Mouse (Mus musculus) limb, embryonic 15.5 days (tissue): ENCODE results near the gene Siah3. TPM values are rescaled to one million over a fixed set of nuclear protein-coding genes. Genes with fewer than 3 reads are reported as not detected.
"Not testable (repeated sequence)": the region's sequence is repeated elsewhere in the genome, so short reads cannot be mapped to it uniquely, and the experiment has no call there.

Experiments
- ATAC-seq: fragments of 200-750 bp; cut with Nextera tagmentation; 2 replicates; pipeline ENCODE4 v1.8.0; 2017; ENCODE audit warnings: low read depth, moderate TSS enrichment; ENCODE audit not compliant: insufficient number of reproducible peaks, low FRiP score, low TSS enrichment
- H3K27ac ChIP-seq: fragments of 300-500 bp; sonication (generic); 2 replicates; pipeline ENCODE4 v1.5.1; 2015; ENCODE audit warnings: moderate library complexity, mild to moderate bottlenecking, inconsistent platforms
- H3K27me3 ChIP-seq: fragments of 300-500 bp; sonication (generic); 2 replicates; pipeline ENCODE4 v1.6.1; 2015; ENCODE audit warnings: inconsistent platforms
- H3K36me3 ChIP-seq: fragments of 300-500 bp; sonication (generic); 2 replicates; pipeline ENCODE4 v1.6.1; 2015; ENCODE audit warnings: inconsistent platforms
- H3K4me1 ChIP-seq: fragments of 300-500 bp; sonication (generic); 2 replicates; pipeline ENCODE4 v1.6.1; 2015; ENCODE audit warnings: inconsistent platforms
- H3K4me2 ChIP-seq: fragments of 300-500 bp; sonication (generic); 2 replicates; pipeline ENCODE4 v1.6.1; 2015; ENCODE audit warnings: mild to moderate bottlenecking, inconsistent platforms
- H3K4me3 ChIP-seq: fragments of 300-500 bp; sonication (generic); 2 replicates; pipeline ENCODE4 v1.5.1; 2015; ENCODE audit warnings: mild to moderate bottlenecking, inconsistent platforms
- H3K9ac ChIP-seq: fragments of 300-500 bp; sonication (generic); 2 replicates; pipeline ENCODE4 v1.6.1; 2015; ENCODE audit warnings: inconsistent platforms
- H3K9me3 ChIP-seq: fragments of 300-500 bp; sonication (generic); 2 replicates; pipeline ENCODE4 v1.6.1; 2016; ENCODE audit warnings: inconsistent platforms
- WGBS: fragments of 180-500 bp; shearing (Covaris S2); methylation state at CpG from one replicate; pipeline ENCODE4 v1.1.7; 2015; 5-methylcytosine and 5-hydroxymethylcytosine counted together
- polyA plus RNA-seq: library from polyadenylated mRNA; unstranded; fragments of >200 nt; fragmentation: Nextera tagmentation; extraction: Ambion mirVana; gene quantifications from 2 replicates; pipeline ENCODE4 v1.2.1, GENCODE M21; 2015

The Siah3 gene
- polyA plus RNA-seq, 1 experiment from 2014 or later = 0.27 TPM

- H3K27ac ChIP-seq, ATAC-seq, H3K27me3 ChIP-seq, H3K4me2 ChIP-seq, H3K36me3 ChIP-seq, H3K4me1 ChIP-seq, H3K4me3 ChIP-seq, H3K9me3 ChIP-seq, H3K9ac ChIP-seq: not testable (repeated sequence)
Measured at GRCm38 (mm10) chr14:75446314-75446713, 9.5 kb upstream of the Siah3 start.

DNA sequence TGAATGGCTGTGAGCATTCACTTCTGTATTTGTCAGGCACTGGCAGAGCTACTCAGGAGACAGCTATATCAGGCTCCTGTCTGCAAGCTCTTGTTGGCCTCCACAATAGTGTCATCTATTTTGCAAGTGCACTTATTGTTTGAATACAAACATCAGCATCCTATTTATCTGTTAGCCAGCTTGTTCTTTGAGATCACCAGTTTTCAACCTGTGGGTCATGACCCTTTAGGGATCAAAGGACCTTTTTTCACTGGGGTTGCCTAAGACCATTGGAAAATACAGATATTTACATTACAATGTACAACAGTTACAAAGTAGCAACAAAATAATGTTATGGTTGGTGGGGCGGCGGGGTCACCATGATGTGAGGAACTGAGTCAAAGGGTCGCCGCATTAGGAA lies 1.9 kb upstream of the Siah3 start:
- Histone ChIP-seq H3K4me2 (no peak overlapping the region), H3K9ac (no peak overlapping the region), H3K4me3 (no peak overlapping the region), H3K27me3 (peaks cover 13% of the 10 kb centered on the region), H3K4me1 (peaks cover 16% of the 10 kb centered on the region), H3K9me3 (no peaks in the 10 kb centered on the region), H3K27ac (no peak overlapping the region), H3K36me3 (no peaks in the 10 kb centered on the region)
- over 99% methylated on average over 4 of the region's 4 CpGs for WGBS
- ATAC-seq = no peak

DNA sequence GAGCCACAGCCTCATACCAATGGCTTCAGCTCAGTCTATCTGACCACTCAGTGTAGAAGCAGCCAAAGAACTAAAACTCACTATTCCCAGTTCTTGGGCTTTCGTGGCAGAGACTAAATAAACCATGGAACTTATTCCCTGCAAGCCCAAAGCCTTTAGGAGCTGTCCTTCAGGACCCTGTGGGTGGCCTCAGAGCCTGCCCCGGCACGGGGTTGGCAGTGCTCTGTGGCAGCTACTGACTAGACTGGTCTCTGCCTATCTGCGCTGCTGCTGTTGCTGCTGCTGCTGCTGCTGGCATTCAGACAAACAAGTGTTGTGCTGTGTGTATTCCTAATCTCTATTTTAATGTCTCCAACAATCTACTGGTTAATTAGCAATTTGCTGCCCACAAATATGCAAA lies 1.1 kb upstream of the Siah3 start:
- no peak overlapping the region for H3K9ac ChIP-seq
- WGBS = 12% methylated on average over 4 of the region's 4 CpGs
- H3K4me1 ChIP-seq = peaks cover 16% of the 10 kb centered on the region
- ATAC-seq = no peak
- H3K9me3 ChIP-seq = no peaks in the 10 kb centered on the region
- H3K4me2 ChIP-seq = no peak overlapping the region
- H3K4me3 ChIP-seq = no peak overlapping the region
- no peak overlapping the region for H3K27ac ChIP-seq
- peaks cover 13% of the 10 kb centered on the region for H3K27me3 ChIP-seq
- no peaks in the 10 kb centered on the region for H3K36me3 ChIP-seq

GRCm38 (mm10) chr14:75455361-75455742 lies 430 bp upstream of the Siah3 start:
- Histone ChIP-seq H3K36me3 (no peaks in the 10 kb centered on the region), H3K27me3 (peaks cover 13% of the 10 kb centered on the region), H3K4me3 (no peak overlapping the region), H3K4me1 (peaks cover 17% of the 10 kb centered on the region), H3K9me3 (no peaks in the 10 kb centered on the region), H3K9ac (no peak overlapping the region), H3K27ac (no peak overlapping the region), H3K4me2 (no peak overlapping the region)
- 49% methylated on average over 3 of the region's 3 CpGs for WGBS
- ATAC-seq = no peak

DNA sequence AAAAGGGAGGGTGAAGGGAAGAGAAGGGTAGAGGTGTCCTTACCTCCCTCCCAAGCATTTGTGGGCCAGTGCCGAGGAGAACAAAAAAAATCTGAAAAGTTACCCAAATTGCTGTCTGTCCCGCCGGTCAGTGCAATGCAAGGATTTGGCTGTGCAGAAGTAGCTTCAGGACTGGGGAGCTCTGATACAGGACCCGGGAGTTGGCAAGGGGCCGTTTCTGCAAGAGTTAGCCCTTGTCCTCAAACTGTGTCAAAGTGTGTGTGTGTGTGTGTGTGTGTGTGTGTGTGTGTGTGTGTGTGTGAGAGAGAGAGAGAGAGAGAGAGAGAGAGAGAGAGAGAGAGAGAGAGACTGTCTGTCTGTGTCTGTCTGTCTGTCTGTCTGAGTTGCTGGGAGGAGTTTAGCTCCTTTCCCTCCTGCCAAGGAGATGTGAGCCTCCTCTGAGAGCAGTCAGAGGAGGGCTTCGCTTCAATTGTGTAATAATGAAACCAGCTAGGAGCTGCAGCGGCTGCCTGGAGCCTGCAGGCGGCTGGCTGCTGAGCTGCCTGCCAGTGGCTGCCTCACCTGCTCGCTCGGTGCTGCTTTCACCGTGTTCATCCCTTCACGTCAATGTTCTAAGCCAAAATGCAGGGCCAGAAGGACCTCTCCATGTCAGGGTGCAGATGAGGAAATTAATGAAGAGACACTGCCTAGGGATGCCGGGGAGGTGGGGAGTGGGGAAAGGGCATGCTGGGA lies 873 bp downstream of the Siah3 start:
- Histone ChIP-seq H3K4me2 (peak overlapping the region; percentile 56), H3K4me3 (peak overlapping the region; percentile 32), H3K9me3 (no peaks in the 10 kb centered on the region), H3K4me1 (peaks cover 19% of the 10 kb centered on the region), H3K36me3 (no peaks in the 10 kb centered on the region), H3K27ac (peak overlapping the region; percentile 54), H3K27me3 (peaks cover 13% of the 10 kb centered on the region), H3K9ac (0 out of 2 replicates have a peak overlapping the region, but pooled peaks have one; percentile 20)
- 5% methylated on average over 13 of the region's 13 CpGs for WGBS
- no peak for ATAC-seq

GRCm38 (mm10) chr14:75457221-75457600 lies 1.4 kb downstream of the Siah3 start:
- no peak for ATAC-seq
- H3K27ac ChIP-seq = peak overlapping the region; percentile 54; the same call in 1 of the 2 replicates
- 0 out of 2 replicates have a peak overlapping the region, but pooled peaks have one; percentile 20 for H3K9ac ChIP-seq

GRCm38 (mm10) chr14:75459431-75459830 lies 3.6 kb downstream of the Siah3 start:
- Histone ChIP-seq H3K27ac (no peak overlapping the region), H3K4me2 (no peak overlapping the region), H3K4me3 (no peak overlapping the region), H3K9me3 (no peaks in the 10 kb centered on the region), H3K9ac (no peak overlapping the region), H3K4me1 (peaks cover 19% of the 10 kb centered on the region), H3K36me3 (no peaks in the 10 kb centered on the region), H3K27me3 (peaks cover 10% of the 10 kb centered on the region)
- no peak for ATAC-seq
- WGBS = 66% methylated on average over 10 of the region's 10 CpGs

More at GRCm38 (mm10) chr14:75457221-75457600, 1.4 kb downstream of the Siah3 start:
- Histone ChIP-seq H3K9me3 (no peaks in the 10 kb centered on the region), H3K36me3 (no peaks in the 10 kb centered on the region), H3K4me2 (peak overlapping the region; percentile 56), H3K4me1 (peaks cover 19% of the 10 kb centered on the region), H3K27me3 (peaks cover 13% of the 10 kb centered on the region), H3K4me3 (peak overlapping the region; percentile 32)
- 25% methylated on average over 8 of the region's 8 CpGs for WGBS

GRCm38 (mm10) chr14:75459991-75460390 lies 4.2 kb downstream of the Siah3 start:
- 41% methylated on average over 3 of the region's 3 CpGs for WGBS
- ATAC-seq = no peak
- H3K9ac ChIP-seq = no peak overlapping the region
- no peak overlapping the region for H3K4me2 ChIP-seq
- H3K27ac ChIP-seq = no peak overlapping the region
- no peak overlapping the region for H3K4me3 ChIP-seq
- no peaks in the 10 kb centered on the region for H3K36me3 ChIP-seq
- peaks cover 7% of the 10 kb centered on the region for H3K27me3 ChIP-seq
- H3K4me1 ChIP-seq = peaks cover 19% of the 10 kb centered on the region
- H3K9me3 ChIP-seq = no peaks in the 10 kb centered on the region

- Histone ChIP-seq H3K9me3 (no peaks in the 10 kb centered on the region), H3K36me3 (no peaks in the 10 kb centered on the region), H3K27me3 (peaks cover 7% of the 10 kb centered on the region), H3K9ac (no peak overlapping the region), H3K27ac (no peak overlapping the region), H3K4me1 (peaks cover 19% of the 10 kb centered on the region), H3K4me2 (no peak overlapping the region), H3K4me3 (no peak overlapping the region)
- ATAC-seq = no peak
- WGBS = 44% methylated on average over 3 of the region's 3 CpGs
Measured at GRCm38 (mm10) chr14:75460436-75460835, 4.7 kb downstream of the Siah3 start.

DNA sequence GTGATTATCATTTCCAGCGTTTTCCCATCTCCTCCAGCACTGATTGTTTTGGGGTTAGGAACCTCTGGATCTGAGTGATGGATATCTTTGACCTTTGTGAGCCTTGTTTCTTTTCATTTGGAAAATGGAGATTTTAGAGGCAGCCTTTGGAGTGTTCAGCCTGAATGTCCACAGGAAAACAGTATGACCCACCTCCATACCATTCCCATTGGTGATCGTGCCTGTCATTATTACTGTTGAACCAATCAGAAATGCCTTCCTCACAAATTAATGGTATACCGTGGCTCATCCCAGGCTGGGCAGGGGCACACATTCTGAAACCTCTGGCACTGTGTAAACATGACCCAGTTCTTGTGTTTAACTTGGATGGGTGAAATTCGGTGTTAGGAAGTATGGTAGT lies 6.0 kb downstream of the Siah3 start:
- ATAC-seq = no peak
- no peak overlapping the region for H3K27ac ChIP-seq
- WGBS = 86% methylated on average over 4 of the region's 4 CpGs

GRCm38 (mm10) chr14:75463171-75463570 lies 7.4 kb downstream of the Siah3 start:
- H3K27me3 ChIP-seq = no peaks in the 10 kb centered on the region
- H3K27ac ChIP-seq = no peak overlapping the region
- 61% methylated on average over 4 of the region's 4 CpGs for WGBS
- ATAC-seq = no peak
- H3K4me1 ChIP-seq = peaks cover 2% of the 10 kb centered on the region; the same call in 1 of the 2 replicates
- no peak overlapping the region for H3K4me2 ChIP-seq
- H3K36me3 ChIP-seq = no peaks in the 10 kb centered on the region
- no peak overlapping the region for H3K9ac ChIP-seq
- H3K9me3 ChIP-seq = no peaks in the 10 kb centered on the region
- H3K4me3 ChIP-seq = no peak overlapping the region

More for the DNA sequence above, 6.0 kb downstream of the Siah3 start:
- H3K4me1 ChIP-seq = peaks cover 10% of the 10 kb centered on the region
- no peak overlapping the region for H3K4me2 ChIP-seq
- H3K36me3 ChIP-seq = no peaks in the 10 kb centered on the region
- no peaks in the 10 kb centered on the region for H3K9me3 ChIP-seq
- no peak overlapping the region for H3K9ac ChIP-seq
- no peaks in the 10 kb centered on the region for H3K27me3 ChIP-seq
- H3K4me3 ChIP-seq = no peak overlapping the region

DNA sequence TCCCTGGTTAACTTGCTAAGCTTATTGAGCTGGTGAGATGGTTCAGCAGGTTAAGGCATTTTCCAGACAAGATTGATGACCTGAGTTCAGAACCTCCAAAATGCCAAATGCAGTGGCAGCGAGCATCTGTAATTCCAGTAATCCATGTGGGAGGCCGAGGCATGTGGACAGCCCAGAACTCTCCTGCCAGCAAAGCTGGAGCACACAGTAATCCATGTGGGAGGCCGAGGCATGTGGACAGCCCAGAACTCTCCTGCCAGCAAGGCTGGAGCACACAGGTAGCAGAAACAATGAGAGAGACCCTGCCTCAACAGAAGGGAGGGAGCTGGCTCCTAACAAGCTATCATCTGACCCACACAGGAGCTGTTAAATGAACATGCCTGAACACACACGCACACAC lies 13.2 kb downstream of the Siah3 start:
- no peaks in the 10 kb centered on the region for H3K9me3 ChIP-seq
- ATAC-seq = no peak
- no peak overlapping the region for H3K4me2 ChIP-seq
- H3K4me3 ChIP-seq = no peak overlapping the region
- no peaks in the 10 kb centered on the region for H3K27me3 ChIP-seq
- no peak overlapping the region for H3K27ac ChIP-seq
- no peaks in the 10 kb centered on the region for H3K36me3 ChIP-seq
- H3K9ac ChIP-seq = no peak overlapping the region
- 73% methylated on average over 4 of the region's 4 CpGs for WGBS
- no peaks in the 10 kb centered on the region for H3K4me1 ChIP-seq
